Mouse (Mus musculus): ENCODE measurements around the gene Mrpl49.
"Not testable (repeated sequence)": the region's sequence is repeated elsewhere in the genome, so short reads cannot be mapped to it uniquely, and the experiment has no call there.

Gene Mrpl49

DNA sequence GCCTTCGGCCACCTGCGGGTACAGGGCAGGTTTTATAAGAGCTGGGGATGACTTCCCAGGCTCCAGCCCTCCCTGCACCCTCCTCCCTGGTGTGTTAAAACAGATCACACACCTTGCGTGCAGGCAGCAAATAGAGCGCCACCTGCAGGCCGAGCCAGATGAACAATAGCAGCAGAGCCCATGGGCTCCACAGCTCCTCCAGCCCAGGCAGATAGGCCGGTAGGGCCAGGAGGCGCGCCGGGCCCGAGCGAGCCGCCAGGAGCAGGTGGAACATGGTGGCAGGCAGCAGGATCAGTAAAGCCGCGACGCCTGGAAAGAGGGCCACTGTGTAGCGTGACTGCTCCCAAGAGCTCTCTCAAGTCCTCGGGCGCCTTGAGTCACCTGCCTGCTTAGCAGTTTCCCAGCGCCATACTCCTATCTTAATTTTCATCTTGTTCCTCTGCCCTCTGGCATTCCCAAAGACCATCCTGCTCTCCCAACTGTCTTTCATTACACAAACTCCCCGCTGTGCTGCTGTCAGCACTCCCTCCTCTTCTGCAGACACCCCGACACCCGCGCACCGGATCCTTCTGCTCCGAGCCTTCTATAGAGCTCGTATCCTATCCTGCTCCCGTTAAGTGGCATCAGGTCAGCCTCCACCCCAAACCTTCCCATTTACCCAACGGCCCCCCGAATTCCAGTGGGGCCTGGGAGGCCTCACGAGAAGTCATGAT lies 9.6 kb upstream of the Mrpl49 start:
- DNase-seq (ENCODE audit: low read depth, low spot score): peak; percentile 72

GRCm38 (mm10) chr19:6066571-6066970 lies 9.0 kb upstream of the Mrpl49 start:
- no peak for DNase-seq (ENCODE audit: low read depth, low spot score)

DNA sequence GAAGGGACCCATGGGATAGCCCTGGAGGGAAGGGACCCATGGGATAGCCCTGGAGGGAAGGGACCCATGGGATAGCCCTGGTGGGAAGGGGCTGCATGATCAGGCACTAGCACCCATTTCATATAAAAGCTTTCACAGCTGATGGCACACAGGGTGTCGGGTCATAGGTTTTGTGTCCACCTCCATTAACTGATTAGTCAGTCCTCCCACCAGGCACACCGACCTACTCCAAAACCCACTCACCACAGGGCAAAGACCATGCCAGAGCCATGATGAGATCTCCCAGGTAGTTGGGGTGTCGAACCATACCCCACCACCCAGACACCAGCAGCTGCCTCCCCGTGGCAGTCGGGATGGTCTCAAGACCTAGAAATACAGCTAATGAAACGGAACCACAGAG lies 5.5 kb upstream of the Mrpl49 start:
- DNase-seq (ENCODE audit: low read depth, low spot score): no peak

- no peak for DNase-seq (ENCODE audit: low read depth, low spot score)
Observed at GRCm38 (mm10) chr19:6062418-6062817, 4.8 kb upstream of the Mrpl49 start.

DNA sequence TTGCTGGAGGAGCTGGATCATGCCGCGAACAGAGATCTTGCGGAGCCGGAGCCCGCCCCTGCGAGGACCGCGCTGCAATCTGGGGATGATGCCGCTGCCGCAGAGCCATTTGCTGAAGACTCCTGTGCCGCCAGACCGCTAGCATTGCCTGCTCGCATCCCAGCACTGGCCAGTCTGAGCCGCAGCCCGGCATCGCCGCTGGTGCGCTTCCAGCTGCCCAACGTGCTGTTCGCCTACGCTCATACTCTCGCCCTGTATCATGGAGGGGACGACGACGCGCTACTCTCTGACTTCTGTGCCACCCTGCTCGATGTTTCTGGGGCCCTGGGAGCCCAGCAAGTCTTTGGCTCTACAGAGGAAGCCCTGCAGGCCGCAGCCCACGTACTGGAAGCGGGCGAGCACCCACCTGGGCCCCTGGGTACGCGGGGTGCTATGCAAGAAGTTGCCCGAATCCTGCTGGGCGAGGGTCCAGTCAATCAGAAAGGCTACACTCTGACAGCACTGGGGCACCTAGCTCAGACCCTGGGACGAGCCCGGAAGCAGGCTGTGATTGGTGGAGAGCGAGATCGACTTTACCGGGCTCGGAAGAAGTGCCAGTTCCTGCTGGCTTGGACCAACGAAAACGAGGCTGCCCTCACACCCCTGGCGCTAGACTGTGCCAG lies 4.2 kb upstream of the Mrpl49 start:
- DNase-seq (ENCODE audit: low read depth, low spot score): no peak

GRCm38 (mm10) chr19:6061021-6061533 lies 3.5 kb upstream of the Mrpl49 start, which contains the start of gene Znhit2:
TSS of gene Znhit2 (plus strand) at chr19:6061192.
- DNase-seq (ENCODE audit: low read depth, low spot score): peak; percentile 87

DNA sequence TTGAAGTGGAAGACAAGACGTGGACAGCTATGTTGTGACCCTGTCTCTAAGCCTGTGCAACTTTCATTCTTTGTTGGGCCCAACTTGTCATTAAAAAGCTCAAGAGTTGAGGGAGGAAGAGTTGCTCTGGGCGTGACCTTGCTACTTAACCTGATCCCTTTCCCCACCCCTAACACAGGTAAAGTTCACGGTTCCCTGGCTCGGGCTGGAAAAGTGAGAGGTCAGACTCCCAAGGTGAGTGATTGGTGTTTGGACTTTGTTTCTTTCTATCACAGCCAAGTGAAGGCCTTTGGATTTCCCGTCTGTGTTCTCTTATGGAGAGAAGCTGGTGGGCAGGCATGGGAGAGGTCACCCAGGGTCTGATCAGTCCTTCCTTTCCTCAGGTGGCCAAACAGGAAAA lies 1.4 kb upstream of the Mrpl49 start:
- DNase-seq (ENCODE audit: low read depth, low spot score): no peak

GRCm38 (mm10) chr19:6058513-6058912 lies 928 bp upstream of the Mrpl49 start:
- DNase-seq (ENCODE audit: low read depth, low spot score): no peak

DNA sequence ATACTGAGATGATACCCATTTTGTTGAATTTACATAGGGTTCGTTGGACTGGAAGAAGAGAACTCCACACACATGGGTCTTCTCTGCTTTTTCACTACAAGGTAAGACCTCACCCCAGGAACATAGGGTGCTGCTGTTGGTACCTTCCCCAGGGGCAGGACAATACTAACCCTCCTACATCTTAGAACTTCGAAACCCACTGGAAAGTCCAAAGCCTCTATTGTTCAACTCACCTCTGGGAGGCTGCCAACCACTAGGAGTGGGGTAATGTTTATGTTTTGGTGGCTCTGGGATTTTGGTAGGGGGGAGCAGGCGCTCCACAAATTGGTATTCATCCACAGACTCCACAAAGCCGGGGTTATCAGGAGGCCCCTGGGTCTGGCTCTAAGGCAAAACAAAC lies 889 bp downstream of the Mrpl49 start:
- DNase-seq (ENCODE audit: low read depth, low spot score): no peak

DNA sequence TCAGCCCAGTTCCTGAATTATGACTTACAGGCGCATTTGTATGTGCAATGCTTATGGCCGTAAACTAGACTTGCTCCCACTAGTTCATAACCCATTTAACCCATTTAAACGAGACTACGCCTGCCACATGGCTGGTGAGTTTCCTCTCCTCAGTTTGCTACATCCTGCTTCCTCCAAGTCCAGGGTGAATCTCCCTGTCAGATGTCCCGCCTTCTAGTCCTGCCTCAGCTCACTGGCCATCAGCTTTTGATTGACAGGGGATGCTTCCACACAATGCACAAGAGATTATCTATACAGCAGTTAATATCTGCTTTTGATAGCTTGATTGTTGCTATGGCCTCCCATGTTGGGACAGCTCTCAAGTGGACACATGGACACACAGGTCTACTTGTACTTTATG lies 3.3 kb downstream of the Mrpl49 start:
- DNase-seq (ENCODE audit: low read depth, low spot score): no peak

GRCm38 (mm10) chr19:6052516-6052915 lies 5.1 kb downstream of the Mrpl49 start:
- no peak for DNase-seq (ENCODE audit: low read depth, low spot score)

GRCm38 (mm10) chr19:6048681-6049410 lies 8.7 kb downstream of the Mrpl49 start:
- DNase-seq (ENCODE audit: low read depth, low spot score): no peak

DNA sequence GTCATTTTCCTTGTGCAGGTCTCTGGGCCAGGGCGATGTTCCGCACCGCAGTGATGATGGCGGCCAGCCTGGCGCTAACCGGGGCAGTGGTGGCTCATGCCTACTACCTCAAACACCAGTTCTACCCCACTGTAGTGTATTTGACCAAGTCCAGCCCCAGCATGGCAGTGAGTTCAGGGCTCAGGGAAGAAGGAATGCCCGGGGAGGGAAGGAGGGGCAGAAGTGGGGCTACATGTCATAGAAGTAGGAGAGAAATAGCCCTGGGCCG lies 9.8 kb downstream of the Mrpl49 start:
- DNase-seq (ENCODE audit: low read depth, low spot score): no peak

- no peak for DNase-seq (ENCODE audit: low read depth, low spot score)
Observed at GRCm38 (mm10) chr19:6047154-6047898, 10.3 kb downstream of the Mrpl49 start.

GRCm38 (mm10) chr19:6046294-6047153 lies 11.1 kb downstream of the Mrpl49 start, which contains the start of gene Syvn1:
TSS of gene Syvn1 (plus strand) at chr19:6046576.
- DNase-seq (ENCODE audit: low read depth, low spot score): peak; percentile 87

DNA sequence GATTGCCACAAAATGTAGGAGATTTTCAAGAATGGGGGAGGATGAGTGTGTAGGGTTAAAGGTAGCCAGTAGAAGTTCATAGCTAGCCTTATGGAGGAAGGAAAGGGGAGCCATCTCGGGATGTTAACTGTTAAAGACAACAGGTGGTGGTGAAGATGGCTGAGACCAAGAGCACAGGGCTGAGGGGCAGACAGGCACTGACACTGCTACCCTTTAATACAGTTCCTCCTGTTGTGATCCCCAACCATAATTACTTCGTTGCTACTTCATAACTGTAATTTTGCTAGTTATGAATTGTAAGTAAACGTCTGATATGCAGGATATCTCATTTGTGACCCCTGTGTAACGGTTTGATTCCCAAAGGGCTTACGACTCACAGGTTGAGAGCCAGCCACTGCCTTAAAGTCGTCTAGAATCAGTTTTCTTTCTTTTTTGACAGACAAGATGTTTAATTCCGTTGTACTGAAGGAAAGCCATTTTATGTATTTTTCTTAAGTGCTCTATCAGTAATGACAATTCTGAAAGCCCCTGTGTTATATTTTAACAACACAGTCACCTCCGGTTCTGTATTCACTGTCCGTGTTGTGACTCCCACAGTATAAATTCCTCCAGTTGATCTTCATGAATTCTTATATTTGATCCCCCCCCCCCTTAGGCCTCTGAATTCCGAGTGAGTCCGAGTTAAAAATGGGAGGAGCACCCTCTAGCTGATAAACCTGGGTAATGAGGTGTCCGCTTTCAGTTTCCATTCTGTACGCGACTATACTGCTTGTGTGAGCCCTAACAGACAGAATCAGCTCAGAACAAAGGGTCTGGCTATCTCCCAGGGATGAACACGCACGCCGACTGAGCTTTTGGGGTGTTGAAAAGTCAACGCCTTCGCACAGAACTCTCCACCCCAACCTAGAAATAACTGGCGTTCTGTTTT lies 12.0 kb downstream of the Mrpl49 start:
- no peak for DNase-seq (ENCODE audit: low read depth, low spot score)

- DNase-seq (ENCODE audit: low read depth, low spot score): not testable (repeated sequence)
Observed at GRCm38 (mm10) chr19:6044102-6044501, 13.5 kb downstream of the Mrpl49 start.

- no peak for DNase-seq (ENCODE audit: low read depth, low spot score)
Observed at GRCm38 (mm10) chr19:6042293-6042692, 15.3 kb downstream of the Mrpl49 start.

- DNase-seq (ENCODE audit: low read depth, low spot score): no peak
Observed at GRCm38 (mm10) chr19:6040002-6040401, 17.6 kb downstream of the Mrpl49 start.

DNA sequence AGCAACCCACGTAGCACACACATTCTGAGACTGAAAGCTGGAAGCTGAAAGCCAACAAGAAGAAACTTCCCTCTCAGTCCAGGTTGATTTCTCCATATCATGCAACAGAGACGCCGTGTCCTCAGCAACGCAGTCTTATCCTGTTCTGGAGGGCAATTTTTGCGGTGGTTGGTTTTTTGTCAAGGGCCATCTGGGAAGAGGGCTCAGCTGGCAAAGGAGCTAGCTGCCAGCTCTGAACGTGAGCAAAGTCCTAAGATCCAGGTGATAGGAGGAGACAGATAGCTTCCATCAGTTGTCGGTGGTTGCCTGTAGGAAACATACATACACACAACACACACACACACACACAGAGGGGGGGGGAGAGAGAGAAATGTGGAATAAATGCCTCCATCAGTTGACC lies 19.3 kb downstream of the Mrpl49 start:
- no peak for DNase-seq (ENCODE audit: low read depth, low spot score)
